Mouse (Mus musculus): ENCODE data around the gene Pik3cb. TPM values are rescaled to one million over a fixed set of nuclear protein-coding genes. Genes with fewer than 3 reads are reported as not detected.

The Pik3cb gene
- 1 to 10 TPM; 4.3 TPM for total RNA-seq (2021)
- long read RNA-seq, experiment 1, full-length matches to known transcripts: 3 of 6 reads
- long read RNA-seq, experiment 1, partial matches to known transcripts: 1 of 6 reads
- long read RNA-seq, experiment 1, other reads (novel, unspliced or antisense): 2 of 6 reads
- long read RNA-seq, experiment 2, full-length matches to known transcripts: 3 of 7 reads
- long read RNA-seq, experiment 2, partial matches to known transcripts: 1 of 7 reads
- long read RNA-seq, experiment 2, other reads (novel, unspliced or antisense): 3 of 7 reads

GRCm38 (mm10) chr9:99140063-99140882 lies at the start of gene Pik3cb:
Pik3cb (minus strand) TSS chr9:99140621.
- peak; percentile 96 to 97 for DNase-seq (ENCODE audit: low spot score in 2 of 2)

GRCm38 (mm10) chr9:99183043-99183670 lies 42.7 kb upstream of the Pik3cb start:
- DNase-seq (ENCODE audit: low spot score in 2 of 2): no peak

- DNase-seq (ENCODE audit: low spot score in 2 of 2): no peak
Observed at GRCm38 (mm10) chr9:99182121-99182520, 41.7 kb upstream of the Pik3cb start.

GRCm38 (mm10) chr9:99180272-99180671 lies 39.9 kb upstream of the Pik3cb start:
- DNase-seq (ENCODE audit: low spot score in 2 of 2): peak in 1 of 2 experiments; percentile 12

GRCm38 (mm10) chr9:99178736-99179135 lies 38.3 kb upstream of the Pik3cb start:
- no peak for DNase-seq (ENCODE audit: low spot score in 2 of 2)

GRCm38 (mm10) chr9:99175774-99176173 lies 35.4 kb upstream of the Pik3cb start:
- DNase-seq (ENCODE audit: low spot score in 2 of 2): no peak

- DNase-seq (ENCODE audit: low spot score in 2 of 2): no peak
Observed at GRCm38 (mm10) chr9:99172811-99173210, 32.4 kb upstream of the Pik3cb start.

GRCm38 (mm10) chr9:99171186-99171585 lies 30.8 kb upstream of the Pik3cb start:
- DNase-seq (ENCODE audit: low spot score in 2 of 2): peak in 1 of 2 experiments; percentile 12

- DNase-seq (ENCODE audit: low spot score in 2 of 2): no peak
Observed at GRCm38 (mm10) chr9:99169029-99169428, 28.6 kb upstream of the Pik3cb start.

GRCm38 (mm10) chr9:99166946-99167345 lies 26.5 kb upstream of the Pik3cb start:
- DNase-seq (ENCODE audit: low spot score in 2 of 2): no peak

- DNase-seq (ENCODE audit: low spot score in 2 of 2): no peak
Observed at GRCm38 (mm10) chr9:99165956-99166355, 25.5 kb upstream of the Pik3cb start.

- no peak for DNase-seq (ENCODE audit: low spot score in 2 of 2)
Observed at GRCm38 (mm10) chr9:99164664-99165226, 24.3 kb upstream of the Pik3cb start.

- DNase-seq (ENCODE audit: low spot score in 2 of 2): no peak
Observed at GRCm38 (mm10) chr9:99164148-99164503, 23.7 kb upstream of the Pik3cb start.

GRCm38 (mm10) chr9:99163420-99164147 lies 23.2 kb upstream of the Pik3cb start:
- no peak for DNase-seq (ENCODE audit: low spot score in 2 of 2)

GRCm38 (mm10) chr9:99162839-99163238 lies 22.4 kb upstream of the Pik3cb start:
- no peak for DNase-seq (ENCODE audit: low spot score in 2 of 2)

- no peak for DNase-seq (ENCODE audit: low spot score in 2 of 2)
Observed at GRCm38 (mm10) chr9:99160780-99161179, 20.4 kb upstream of the Pik3cb start.

GRCm38 (mm10) chr9:99159932-99160331 lies 19.5 kb upstream of the Pik3cb start:
- no peak for DNase-seq (ENCODE audit: low spot score in 2 of 2)

- DNase-seq (ENCODE audit: low spot score in 2 of 2): no peak
Observed at GRCm38 (mm10) chr9:99158708-99159107, 18.3 kb upstream of the Pik3cb start.

- no peak for DNase-seq (ENCODE audit: low spot score in 2 of 2)
Observed at GRCm38 (mm10) chr9:99158203-99158632, 17.8 kb upstream of the Pik3cb start.

- no peak for DNase-seq (ENCODE audit: low spot score in 2 of 2)
Observed at GRCm38 (mm10) chr9:99153655-99154054, 13.2 kb upstream of the Pik3cb start.

Measured in gastrocnemius, postnatal 4 days (tissue).